Mouse (Mus musculus): ENCODE data around the gene Pigk. TPM values are rescaled to one million over a fixed set of nuclear protein-coding genes. Genes with fewer than 3 reads are reported as not detected.

The Pigk gene
- polyA plus RNA-seq, 1 experiment from 2014 or later: 44.6 TPM

DNA sequence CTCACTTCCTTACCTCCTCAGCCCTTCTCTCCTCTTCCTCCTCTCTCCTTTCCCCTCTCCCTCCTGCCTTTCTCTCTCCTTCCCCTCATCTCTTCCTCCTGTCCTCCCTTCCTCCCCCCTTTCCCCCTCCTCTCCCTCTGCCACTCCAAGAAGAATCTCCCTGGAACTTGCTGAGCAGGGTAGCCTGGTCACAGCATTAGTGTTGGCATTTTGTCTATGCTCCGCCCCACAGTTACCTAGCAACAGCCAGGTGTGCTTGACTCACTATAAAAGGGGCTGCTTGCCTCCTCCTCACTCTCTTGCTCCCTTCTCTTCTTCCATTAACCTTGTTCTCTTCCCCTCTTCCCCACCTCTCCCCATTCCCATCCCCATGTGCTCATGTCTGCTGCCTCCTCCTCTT is 148.1 kb downstream of the Pigk start:
- no peaks in the 10 kb centered on the region for H3K36me3 ChIP-seq (ENCODE audit: insufficient read depth, low read length)
- H3K4me1 ChIP-seq (ENCODE audit: insufficient read depth, low read depth, low read length): no peaks in the 10 kb centered on the region
- TF ChIP-seq EP300 (IDR thresholded peaks at IDR 0.05): no peak
- TF ChIP-seq CTCF (IDR thresholded peaks at IDR 0.05): no peak
- H3K4me3 ChIP-seq (ENCODE audit: low read depth, low read length): no peak overlapping the region
- H3K27ac ChIP-seq (ENCODE audit: low read length): no peak overlapping the region
- no peaks in the 10 kb centered on the region for H3K27me3 ChIP-seq (replicated peaks; ENCODE audit: insufficient read depth, low read length)
- DNase-seq (ENCODE audit: low spot score): no peak
- no peak for ATAC-seq
- H3K9me3 ChIP-seq (ENCODE audit: low read length): no peaks in the 10 kb centered on the region
- no peak overlapping the region for H3K4me2 ChIP-seq (replicated peaks; ENCODE audit: low read depth, low read length)
- H3K9ac ChIP-seq (replicated peaks; ENCODE audit: low read depth): no peak overlapping the region
- 38% methylated on average over 1 of the region's 1 CpGs for WGBS

DNA sequence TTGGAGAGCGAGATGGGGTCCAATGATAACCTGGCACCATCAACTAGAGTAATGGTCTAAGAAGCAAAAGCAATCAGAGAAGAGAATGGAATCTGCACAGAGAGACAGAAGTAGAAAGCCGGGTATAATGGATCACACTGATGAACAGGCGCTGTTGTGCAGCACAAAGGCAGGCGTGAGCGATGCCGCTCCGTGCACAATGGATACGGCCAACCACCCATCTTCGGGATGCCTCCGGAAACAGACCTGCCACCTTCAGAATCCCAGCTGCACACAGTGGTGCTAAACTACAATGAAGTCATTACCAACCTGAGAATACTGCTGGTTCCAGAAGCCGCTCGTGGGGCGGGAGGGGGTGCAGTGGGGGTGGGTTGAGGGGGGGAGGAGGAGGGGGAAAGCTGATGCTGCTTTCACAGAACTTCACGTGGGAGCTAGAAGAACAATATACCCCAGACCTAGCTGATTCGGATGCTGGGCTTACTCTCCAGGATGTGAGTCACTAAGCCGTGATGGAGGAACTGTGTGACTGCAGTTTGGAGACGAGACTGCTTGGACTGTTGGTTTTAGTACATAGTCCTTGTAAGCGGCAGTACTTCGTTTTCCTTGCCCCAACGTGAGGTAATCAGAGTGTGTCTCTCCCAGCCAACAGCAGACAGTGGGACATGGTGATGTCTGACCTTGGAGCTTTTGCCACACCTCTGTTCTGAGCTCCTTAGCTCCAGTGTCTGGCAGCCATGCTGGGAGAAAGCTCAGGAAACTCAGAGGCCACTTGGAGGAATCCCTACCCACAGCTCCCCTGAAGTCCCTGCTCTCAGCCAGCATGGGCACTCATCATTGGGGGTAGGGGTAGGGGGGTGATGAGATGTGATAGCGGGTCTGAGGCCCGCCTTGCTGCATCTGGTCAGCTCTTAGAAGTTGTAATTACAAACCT is 152.4 kb downstream of the Pigk start:
- Histone ChIP-seq H3K36me3 (ENCODE audit: insufficient read depth, low read length) (no peaks in the 10 kb centered on the region), H3K9ac (replicated peaks; ENCODE audit: low read depth) (no peak overlapping the region), H3K4me1 (ENCODE audit: insufficient read depth, low read depth, low read length) (no peaks in the 10 kb centered on the region), H3K27ac (ENCODE audit: low read length) (no peak overlapping the region), H3K9me3 (ENCODE audit: low read length) (no peaks in the 10 kb centered on the region), H3K27me3 (replicated peaks; ENCODE audit: insufficient read depth, low read length) (no peaks in the 10 kb centered on the region), H3K4me2 (replicated peaks; ENCODE audit: low read depth, low read length) (no peak overlapping the region), H3K4me3 (ENCODE audit: low read depth, low read length) (no peak overlapping the region)
- TF ChIP-seq EP300 (IDR thresholded peaks at IDR 0.05) (no peak), CTCF (IDR thresholded peaks at IDR 0.05) (no peak)
- DNase-seq (ENCODE audit: low spot score) (no peak), ATAC-seq (no peak)
- WGBS: 82% methylated on average over 22 of the region's 22 CpGs

DNA sequence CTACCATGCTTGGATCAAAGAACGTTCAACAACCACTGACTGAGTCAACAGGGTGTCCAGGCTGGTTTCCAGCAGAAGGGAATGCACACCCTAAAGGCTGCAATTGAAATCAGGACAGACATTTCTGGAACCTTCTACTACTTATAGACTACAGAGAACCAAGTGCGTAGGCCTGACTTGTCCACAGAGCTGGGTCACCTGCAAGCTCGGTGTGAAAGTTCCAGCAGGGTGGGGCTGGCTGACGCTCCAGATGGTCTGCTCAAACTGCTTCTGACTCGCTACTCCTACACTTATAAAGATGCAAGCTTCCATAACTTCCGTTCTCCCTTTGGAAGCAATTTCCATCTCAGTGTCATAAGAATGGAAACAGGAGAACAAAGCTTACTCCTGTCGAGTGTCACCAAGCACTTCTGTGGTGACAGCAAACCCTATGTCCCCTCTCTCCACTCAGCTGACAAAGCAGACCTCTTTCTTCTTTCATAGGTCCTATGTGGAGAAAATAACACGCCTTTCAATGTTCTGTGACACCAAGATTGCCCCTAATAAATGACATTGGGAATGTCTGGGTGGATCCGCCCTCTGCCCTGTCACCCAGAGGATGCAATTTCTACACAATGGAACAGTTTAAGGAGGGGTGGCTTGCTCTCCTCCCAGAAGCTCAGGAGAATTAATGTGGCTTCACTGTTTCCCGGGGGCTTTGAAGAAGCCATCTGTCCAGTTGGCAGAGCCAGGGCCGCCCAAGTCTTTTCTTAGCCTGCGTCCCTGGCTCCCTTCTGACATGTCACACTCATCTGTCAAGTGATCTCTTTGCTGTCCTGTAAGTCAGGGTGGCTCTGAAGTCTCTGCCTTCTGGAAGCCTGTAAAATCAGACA is 154.0 kb downstream of the Pigk start:
- H3K9me3 ChIP-seq (ENCODE audit: low read length): no peaks in the 10 kb centered on the region
- H3K27me3 ChIP-seq (replicated peaks; ENCODE audit: insufficient read depth, low read length): no peaks in the 10 kb centered on the region
- no peak overlapping the region for H3K27ac ChIP-seq (ENCODE audit: low read length)
- WGBS: 79% methylated on average over 12 of the region's 12 CpGs
- TF ChIP-seq CTCF (IDR thresholded peaks at IDR 0.05) (no peak), EP300 (IDR thresholded peaks at IDR 0.05) (no peak)
- H3K4me3 ChIP-seq (ENCODE audit: low read depth, low read length): no peak overlapping the region
- H3K9ac ChIP-seq (replicated peaks; ENCODE audit: low read depth): no peak overlapping the region
- H3K4me2 ChIP-seq (replicated peaks; ENCODE audit: low read depth, low read length): no peak overlapping the region
- H3K4me1 ChIP-seq (ENCODE audit: insufficient read depth, low read depth, low read length): no peaks in the 10 kb centered on the region
- no peak for ATAC-seq
- peak; percentile 17 for DNase-seq (ENCODE audit: low spot score)
- no peaks in the 10 kb centered on the region for H3K36me3 ChIP-seq (ENCODE audit: insufficient read depth, low read length)

DNA sequence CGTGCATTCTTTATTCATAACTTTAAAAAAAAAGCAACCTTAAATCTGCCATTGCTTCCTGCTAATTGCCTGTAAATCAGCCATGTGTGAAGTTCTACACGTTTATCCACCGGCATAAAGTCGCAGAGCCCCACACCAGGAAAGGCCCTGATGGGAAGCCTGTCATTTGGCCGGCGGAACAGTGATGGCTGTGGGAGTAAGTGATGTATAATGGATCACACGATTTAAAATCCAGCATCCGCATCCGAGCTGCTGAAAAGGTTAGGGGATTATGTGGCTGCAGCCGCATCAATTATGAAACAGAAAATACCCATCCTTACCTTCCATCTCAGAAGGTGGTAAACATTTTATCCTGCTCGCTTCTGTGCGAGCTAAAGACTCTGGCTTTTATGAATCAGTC is 158.2 kb downstream of the Pigk start:
- Histone ChIP-seq H3K27ac (ENCODE audit: low read length) (no peak overlapping the region), H3K9ac (replicated peaks; ENCODE audit: low read depth) (no peak overlapping the region), H3K4me3 (ENCODE audit: low read depth, low read length) (no peak overlapping the region), H3K4me1 (ENCODE audit: insufficient read depth, low read depth, low read length) (no peaks in the 10 kb centered on the region), H3K4me2 (replicated peaks; ENCODE audit: low read depth, low read length) (no peak overlapping the region), H3K36me3 (ENCODE audit: insufficient read depth, low read length) (no peaks in the 10 kb centered on the region), H3K27me3 (replicated peaks; ENCODE audit: insufficient read depth, low read length) (no peaks in the 10 kb centered on the region), H3K9me3 (ENCODE audit: low read length) (no peaks in the 10 kb centered on the region)
- no peak for ATAC-seq
- no peak for TF ChIP-seq CTCF (IDR thresholded peaks at IDR 0.05)
- TF ChIP-seq EP300 (IDR thresholded peaks at IDR 0.05): no peak
- 86% methylated on average over 12 of the region's 12 CpGs for WGBS
- DNase-seq (ENCODE audit: low spot score): no peak

DNA sequence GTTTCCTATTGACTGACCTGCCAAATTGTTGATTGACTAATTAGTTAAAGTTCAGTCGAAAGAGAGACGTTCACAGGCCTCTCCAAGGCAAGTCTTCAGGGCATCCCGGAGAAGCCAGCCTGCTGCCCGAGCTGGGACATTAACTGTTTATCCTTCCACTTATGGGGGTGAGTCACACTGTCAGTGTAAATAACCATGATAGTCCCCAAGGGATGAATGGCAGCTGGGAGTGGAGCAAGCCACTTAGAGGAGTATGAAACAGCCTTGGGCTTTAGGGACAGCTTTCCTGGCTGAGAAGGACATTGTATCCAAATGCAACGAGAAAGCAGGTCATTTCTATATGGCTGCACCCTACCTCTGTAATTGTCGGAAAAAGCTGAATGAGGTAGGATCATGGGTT is 158.7 kb downstream of the Pigk start:
- H3K9ac ChIP-seq (replicated peaks; ENCODE audit: low read depth): no peak overlapping the region
- WGBS: 51% methylated on average over 6 of the region's 6 CpGs
- no peak overlapping the region for H3K4me3 ChIP-seq (ENCODE audit: low read depth, low read length)
- H3K9me3 ChIP-seq (ENCODE audit: low read length): no peaks in the 10 kb centered on the region
- H3K4me1 ChIP-seq (ENCODE audit: insufficient read depth, low read depth, low read length): no peaks in the 10 kb centered on the region
- TF ChIP-seq CTCF (IDR thresholded peaks at IDR 0.05): no peak
- no peak for TF ChIP-seq EP300 (IDR thresholded peaks at IDR 0.05)
- no peaks in the 10 kb centered on the region for H3K27me3 ChIP-seq (replicated peaks; ENCODE audit: insufficient read depth, low read length)
- no peak overlapping the region for H3K27ac ChIP-seq (ENCODE audit: low read length)
- DNase-seq (ENCODE audit: low spot score) (no peak), ATAC-seq (no peak)
- H3K4me2 ChIP-seq (replicated peaks; ENCODE audit: low read depth, low read length): no peak overlapping the region
- no peaks in the 10 kb centered on the region for H3K36me3 ChIP-seq (ENCODE audit: insufficient read depth, low read length)
